Mouse (Mus musculus) midbrain, embryonic 15.5 days (tissue): ENCODE measurements around the gene Gm10591. TPM values are rescaled to one million over a fixed set of nuclear protein-coding genes. Genes with fewer than 3 reads are reported as not detected.
"Not testable (repeated sequence)": the region's sequence is repeated elsewhere in the genome, so short reads cannot be mapped to it uniquely, and the experiment has no call there.

Experiments used
- ATAC-seq: fragments of 200-750 bp; cut with Nextera tagmentation; replicated peaks from 2 replicates; pipeline ENCODE4 v1.8.0; 2017; ENCODE audit warnings: moderate TSS enrichment
- H3K27ac ChIP-seq: fragments of 300-500 bp; sonication (generic); 2 replicates; pipeline ENCODE4 v1.5.1; 2015; ENCODE audit warnings: mild to moderate bottlenecking, inconsistent platforms
- H3K27me3 ChIP-seq: fragments of 300-500 bp; sonication (generic); replicated peaks from 2 replicates; pipeline ENCODE4 v1.6.1; 2015; ENCODE audit warnings: inconsistent platforms
- H3K36me3 ChIP-seq: fragments of 300-500 bp; sonication (generic); replicated peaks from 2 replicates; pipeline ENCODE4 v1.6.1; 2015; ENCODE audit warnings: inconsistent platforms
- H3K4me1 ChIP-seq: fragments of 300-500 bp; sonication (generic); 2 replicates; pipeline ENCODE4 v1.6.1; 2015; ENCODE audit warnings: inconsistent platforms
- H3K4me2 ChIP-seq: fragments of 300-500 bp; sonication (generic); 2 replicates; pipeline ENCODE4 v1.6.1; 2015; ENCODE audit warnings: inconsistent platforms, mild to moderate bottlenecking, moderate library complexity
- H3K4me3 ChIP-seq: fragments of 300-500 bp; sonication (generic); 2 replicates; pipeline ENCODE4 v1.5.1; 2015; ENCODE audit warnings: mild to moderate bottlenecking, inconsistent platforms
- H3K9ac ChIP-seq: fragments of 300-500 bp; sonication (generic); 2 replicates; pipeline ENCODE4 v1.6.1; 2015; ENCODE audit warnings: mild to moderate bottlenecking, inconsistent platforms
- H3K9me3 ChIP-seq: fragments of 300-500 bp; sonication (generic); 2 replicates; pipeline ENCODE4 v1.6.1; 2016; ENCODE audit warnings: inconsistent platforms
- WGBS: fragments of 180-500 bp; shearing (Covaris S2); methylation state at CpG from one replicate; pipeline ENCODE4 v1.1.7; 2015; ENCODE audit warnings: mixed read lengths; 5-methylcytosine and 5-hydroxymethylcytosine counted together
- polyA plus RNA-seq: library from polyadenylated mRNA; unstranded; fragments of >200 nt; fragmentation: Nextera tagmentation; extraction: Ambion mirVana; gene quantifications from 2 replicates; pipeline ENCODE4 v1.2.1, GENCODE M21; 2015

Gene Gm10591
- polyA plus RNA-seq: not detected in 2 replicates

GRCm38 (mm10) chr4:42611895-42612294, at the start of gene Gm10591:
Gene Gm10591 (plus strand): TSS chr4:42612195.
- not testable (repeated sequence) for H3K27ac ChIP-seq, H3K4me3 ChIP-seq, H3K9ac ChIP-seq, H3K4me2 ChIP-seq, H3K36me3 ChIP-seq, ATAC-seq, H3K9me3 ChIP-seq, H3K4me1 ChIP-seq, H3K27me3 ChIP-seq
- WGBS: no CpG with 5 or more reads among the region's 5 CpGs

- H3K4me2 ChIP-seq, H3K36me3 ChIP-seq, H3K4me1 ChIP-seq, H3K4me3 ChIP-seq, H3K9ac ChIP-seq, H3K27ac ChIP-seq, H3K27me3 ChIP-seq, ATAC-seq, H3K9me3 ChIP-seq: not testable (repeated sequence)
- WGBS: no CpG with 5 or more reads among the region's 8 CpGs
Measured at GRCm38 (mm10) chr4:42629419-42629818, 17.4 kb downstream of the Gm10591 start, which contains the start of gene Gm2564. Gene Gm2564 (plus strand): TSS chr4:42629719.

- H3K4me1 ChIP-seq, ATAC-seq, H3K9me3 ChIP-seq, H3K27me3 ChIP-seq, H3K4me3 ChIP-seq, H3K27ac ChIP-seq, H3K4me2 ChIP-seq, H3K36me3 ChIP-seq, H3K9ac ChIP-seq: not testable (repeated sequence)
- no CpG with 5 or more reads among the region's 9 CpGs for WGBS
Measured at GRCm38 (mm10) chr4:42654951-42655350, 43.0 kb downstream of the Gm10591 start, which contains the start of gene Ccl27b. Gene Ccl27b (plus strand): TSS chr4:42655251.

- WGBS: no CpG with 5 or more reads among the region's 3 CpGs
- not testable (repeated sequence) for ATAC-seq, H3K4me3 ChIP-seq, H3K27ac ChIP-seq, H3K27me3 ChIP-seq, H3K9me3 ChIP-seq, H3K4me2 ChIP-seq, H3K36me3 ChIP-seq, H3K9ac ChIP-seq, H3K4me1 ChIP-seq
Measured at GRCm38 (mm10) chr4:42661793-42662192, 49.8 kb downstream of the Gm10591 start, which contains the start of gene Il11ra2. Gene Il11ra2 (minus strand): TSS chr4:42661893.

Other genes with a start within 250 kb of the Gm10591 start
- not detected in 2 replicates for gene Gm21586, start 172.8 kb upstream of the Gm10591 start, polyA plus RNA-seq
- 0.11 and 0.32 TPM in 2 replicates for gene Gm2163, start 145.4 kb upstream of the Gm10591 start, polyA plus RNA-seq
- gene Fam205a2, start 84.0 kb upstream of the Gm10591 start, polyA plus RNA-seq: not detected in 2 replicates
- 0.34 and 0.41 TPM in 2 replicates for gene Gm2564, start 17.5 kb downstream of the Gm10591 start, polyA plus RNA-seq
- 0.66 TPM in 1 of 2 replicates, not detected in the other for gene Ccl27b, start 43.1 kb downstream of the Gm10591 start, polyA plus RNA-seq
- gene Il11ra2, start 49.7 kb downstream of the Gm10591 start, polyA plus RNA-seq: not detected in 2 replicates
- 0.61 TPM in 1 of 2 replicates, not detected in the other for gene 4930578G10Rik, start 123.3 kb downstream of the Gm10591 start, polyA plus RNA-seq
- gene Ccl19, start 144.4 kb downstream of the Gm10591 start, polyA plus RNA-seq: not detected in 2 replicates
- 1.0 and 1.2 TPM in 2 replicates for gene Ccl21a, start 161.8 kb downstream of the Gm10591 start, polyA plus RNA-seq
- not detected in 2 replicates for gene Fam205a1, start 241.7 kb downstream of the Gm10591 start, polyA plus RNA-seq
- 0.51 and 0.61 TPM in 2 replicates for gene Gm12394, start 244.6 kb downstream of the Gm10591 start, polyA plus RNA-seq